Mouse (Mus musculus): ENCODE measurements around the gene Gm4553.
A peak's percentile ranks its signal among the peaks of the same experiment; 100 is the strongest.
"Not testable (repeated sequence)": the region's sequence is repeated elsewhere in the genome, so short reads cannot be mapped to it uniquely, and the experiment has no call there.

Gm4553 gene

GRCm38 (mm10) chr7:142165639-142166038 is at the start of gene Gm4553:
Gene Gm4553, minus strand, starts transcription at chr7:142165739.
- not testable (repeated sequence) for DNase-seq (ENCODE audit: low read depth, low spot score)

- not testable (repeated sequence) for DNase-seq (ENCODE audit: low read depth, low spot score)
Measured at GRCm38 (mm10) chr7:142212136-142212535, 46.6 kb upstream of the Gm4553 start.

- no peak for DNase-seq (ENCODE audit: low read depth, low spot score)
Measured at GRCm38 (mm10) chr7:142211559-142211958, 46.0 kb upstream of the Gm4553 start, which contains the start of gene Gm7579. Gene Gm7579, plus strand, starts transcription at chr7:142211859.

DNA sequence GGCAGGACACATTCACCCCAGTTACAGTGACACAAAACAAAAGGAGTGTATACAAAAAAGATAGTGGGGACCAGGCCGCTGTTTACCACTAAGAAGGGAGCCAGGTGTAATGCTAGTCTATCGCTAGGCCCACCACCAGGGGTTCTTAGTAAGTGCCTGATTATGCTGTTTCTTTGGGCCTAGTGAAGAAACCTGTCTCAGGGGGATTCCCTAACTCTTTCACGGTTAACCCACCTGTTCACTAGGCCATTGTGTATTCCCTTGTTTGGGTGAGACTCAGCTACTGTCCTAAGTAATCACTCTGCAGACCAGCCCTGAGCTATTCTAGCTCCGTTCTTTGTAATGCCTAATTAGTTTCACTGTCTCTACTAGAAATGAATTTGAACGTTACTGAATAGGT is 41.4 kb upstream of the Gm4553 start:
- not testable (repeated sequence) for DNase-seq (ENCODE audit: low read depth, low spot score)

DNA sequence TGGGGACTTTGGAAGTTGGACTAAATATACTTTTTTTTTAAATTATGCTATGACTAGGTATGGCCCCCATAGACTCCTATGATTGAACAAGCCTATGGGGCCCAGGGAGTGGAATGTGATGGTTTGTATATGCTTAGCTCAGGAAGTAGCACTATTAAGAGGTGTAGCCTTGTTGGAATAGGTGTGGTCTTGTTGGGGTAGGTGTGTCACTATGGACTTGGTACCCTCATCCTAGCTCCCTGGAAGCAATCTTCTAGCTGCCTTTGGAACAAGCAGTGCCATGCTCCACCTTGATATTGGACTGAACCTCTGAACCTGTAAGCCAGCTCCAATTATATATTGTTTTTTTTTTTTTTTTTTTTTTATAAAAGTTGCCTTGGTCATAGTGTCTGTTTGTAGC is 39.9 kb upstream of the Gm4553 start:
- no peak for DNase-seq (ENCODE audit: low read depth, low spot score)

- DNase-seq (ENCODE audit: low read depth, low spot score): no peak
Measured at GRCm38 (mm10) chr7:142201064-142201463, 35.5 kb upstream of the Gm4553 start, which contains the start of gene Krtap5-3. Gene Krtap5-3, plus strand, starts transcription at chr7:142201364.

DNA sequence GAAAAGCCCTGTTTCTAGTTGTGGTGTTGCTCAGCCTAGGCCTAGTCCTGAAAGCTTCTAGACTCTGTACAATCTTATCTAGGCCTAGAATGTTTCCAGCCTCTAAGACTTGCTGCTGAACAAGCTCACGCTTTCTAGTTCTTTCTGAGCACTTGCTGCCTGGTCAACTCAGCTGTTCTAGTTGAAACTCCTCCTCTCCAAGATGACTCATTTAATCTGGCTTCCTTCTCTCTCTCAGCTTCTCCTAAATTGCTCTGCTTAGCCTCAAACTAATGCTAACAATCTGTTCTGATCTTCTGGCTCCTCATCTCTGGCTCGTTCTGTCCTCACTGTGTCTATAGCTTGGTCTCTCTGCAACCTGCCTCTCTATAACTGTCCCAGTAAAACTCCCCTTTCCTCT is 33.2 kb upstream of the Gm4553 start:
- no peak for DNase-seq (ENCODE audit: low read depth, low spot score)

DNA sequence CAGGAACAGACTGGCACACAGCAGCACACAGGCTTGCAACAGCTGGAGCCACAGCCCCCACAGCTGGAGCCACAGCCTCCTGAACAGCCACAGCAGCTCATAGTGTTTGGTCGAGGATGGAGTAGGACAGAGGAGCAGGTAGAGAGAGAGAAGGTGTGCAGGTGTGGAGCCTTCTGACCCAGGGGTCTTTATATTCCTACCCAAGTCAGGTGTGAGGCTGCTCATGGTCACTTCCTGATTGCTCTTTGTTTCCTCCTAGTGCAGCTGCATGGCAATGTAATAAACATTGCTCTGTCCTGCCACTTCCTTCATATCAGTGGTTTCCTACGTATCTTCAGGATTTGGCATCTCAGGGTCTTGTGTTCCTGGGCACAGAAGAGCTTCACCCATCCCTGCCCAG is 24.8 kb upstream of the Gm4553 start, which contains the start of gene Gm10153:
Gene Gm10153 (minus strand): TSS at position 101 of the 400 bp plus-strand sequence.
- no peak for DNase-seq (ENCODE audit: low read depth, low spot score)

DNA sequence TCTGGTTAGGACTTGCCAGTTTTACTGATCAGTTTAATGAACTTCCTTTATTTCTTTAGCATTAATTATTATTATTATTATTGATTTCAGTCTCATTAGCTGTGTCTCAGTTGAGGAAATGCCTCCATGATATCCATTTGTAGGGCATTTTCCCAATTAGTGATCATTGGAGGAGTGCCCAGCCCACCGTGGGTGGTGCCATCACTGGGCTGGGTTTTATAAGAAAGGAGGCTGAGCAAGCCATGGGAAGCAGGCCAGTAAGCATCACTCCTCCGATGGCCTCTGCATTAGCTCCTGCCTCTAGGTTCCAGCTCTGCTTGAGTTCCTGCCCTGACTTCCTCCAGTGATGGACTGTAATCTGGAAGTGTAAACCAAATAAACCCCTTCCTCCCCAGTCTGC is 22.6 kb upstream of the Gm4553 start:
- DNase-seq (ENCODE audit: low read depth, low spot score): no peak

GRCm38 (mm10) chr7:142181021-142181420 is 15.5 kb upstream of the Gm4553 start:
- no peak for DNase-seq (ENCODE audit: low read depth, low spot score)

- no peak for DNase-seq (ENCODE audit: low read depth, low spot score)
Measured at GRCm38 (mm10) chr7:142178685-142179084, 13.1 kb upstream of the Gm4553 start.

GRCm38 (mm10) chr7:142175905-142176304 is 10.4 kb upstream of the Gm4553 start, which contains the start of gene Krtap5-2:
Gene Krtap5-2, minus strand, starts transcription at chr7:142176005.
- DNase-seq (ENCODE audit: low read depth, low spot score): not testable (repeated sequence)

DNA sequence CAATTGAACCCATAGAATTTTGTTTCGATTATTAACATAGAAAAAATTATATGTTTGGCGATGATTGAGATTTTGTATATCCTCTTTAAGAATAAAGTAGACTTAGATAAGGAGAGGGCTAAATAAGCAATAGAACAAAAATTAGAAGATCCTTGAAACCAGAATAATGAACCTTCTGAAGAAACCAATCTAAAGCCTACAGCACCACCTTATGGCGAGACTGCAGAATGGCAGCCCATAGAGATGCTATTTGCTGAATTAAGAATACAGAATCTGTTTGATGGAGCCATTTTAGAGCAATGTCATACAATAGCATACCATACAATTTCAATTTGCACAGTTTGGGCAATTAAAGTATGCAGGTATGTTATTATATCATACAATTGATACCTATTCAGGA is 4.3 kb upstream of the Gm4553 start:
- DNase-seq (ENCODE audit: low read depth, low spot score): no peak

GRCm38 (mm10) chr7:142159366-142159765 is 6.2 kb downstream of the Gm4553 start:
- no peak for DNase-seq (ENCODE audit: low read depth, low spot score)

- not testable (repeated sequence) for DNase-seq (ENCODE audit: low read depth, low spot score)
Measured at GRCm38 (mm10) chr7:142157013-142157412, 8.5 kb downstream of the Gm4553 start, which contains the start of gene Gm29735. Gene Gm29735, minus strand, starts transcription at chr7:142157113.

DNA sequence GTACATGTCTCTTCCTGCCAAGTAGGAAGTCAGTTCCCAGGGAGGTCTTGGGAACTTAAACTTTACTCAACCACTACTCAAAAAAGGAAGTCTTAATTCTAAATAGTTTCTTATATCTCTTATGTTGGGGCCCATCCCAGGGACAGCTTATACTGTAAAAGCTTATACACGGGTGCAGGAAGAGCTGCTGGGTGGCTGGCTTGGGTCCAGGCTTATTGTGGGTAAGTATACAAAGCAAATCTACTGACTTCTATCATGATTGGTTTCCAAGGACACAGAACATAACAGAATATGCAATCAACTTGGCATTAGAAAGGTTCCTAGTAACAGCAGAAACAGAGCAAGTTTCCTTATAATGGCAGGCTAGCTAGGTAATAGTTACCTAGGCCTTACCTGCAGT is 10.2 kb downstream of the Gm4553 start:
- no peak for DNase-seq (ENCODE audit: low read depth, low spot score)

- no peak for DNase-seq (ENCODE audit: low read depth, low spot score)
Measured at GRCm38 (mm10) chr7:142152191-142152590, 13.3 kb downstream of the Gm4553 start.

DNA sequence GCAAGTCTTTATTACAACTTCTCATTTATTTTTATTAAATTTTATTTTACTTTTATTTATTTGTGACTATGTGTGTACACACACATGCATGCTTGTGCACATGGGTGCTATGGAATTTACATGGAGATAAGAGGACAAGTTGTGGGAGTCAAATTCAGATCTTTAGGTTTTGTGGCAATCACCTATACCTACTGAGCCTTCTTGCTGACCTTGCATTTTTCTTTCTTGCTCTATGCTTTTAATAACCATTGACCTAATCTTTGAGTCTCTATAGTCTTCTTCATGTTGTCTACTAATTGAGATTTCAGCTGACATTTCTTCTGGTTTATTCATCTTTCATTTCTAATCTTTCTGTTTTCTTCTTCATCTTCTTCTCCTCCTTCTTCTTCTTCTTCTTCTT is 16.9 kb downstream of the Gm4553 start:
- DNase-seq (ENCODE audit: low read depth, low spot score): no peak

DNA sequence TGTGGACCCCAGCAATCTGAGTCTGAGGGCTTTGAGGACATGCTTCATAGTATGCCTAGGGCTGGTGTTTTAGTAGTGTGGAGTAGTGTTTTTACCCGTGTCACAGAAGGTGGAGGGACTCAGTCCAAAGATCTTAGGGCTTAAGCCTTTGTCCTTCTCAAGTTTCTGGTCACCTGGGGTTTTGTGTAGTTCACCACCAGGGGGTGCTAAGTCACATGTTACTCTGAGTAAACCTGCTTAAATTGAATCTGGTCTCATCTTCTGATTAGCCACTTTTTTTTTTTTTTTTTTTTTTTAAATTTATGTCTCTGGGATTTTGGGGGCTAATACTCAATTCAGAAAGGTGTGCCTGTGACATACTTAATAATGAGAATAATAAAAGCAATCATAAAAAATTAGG is 19.5 kb downstream of the Gm4553 start:
- peak; percentile 40 for DNase-seq (ENCODE audit: low read depth, low spot score)

DNA sequence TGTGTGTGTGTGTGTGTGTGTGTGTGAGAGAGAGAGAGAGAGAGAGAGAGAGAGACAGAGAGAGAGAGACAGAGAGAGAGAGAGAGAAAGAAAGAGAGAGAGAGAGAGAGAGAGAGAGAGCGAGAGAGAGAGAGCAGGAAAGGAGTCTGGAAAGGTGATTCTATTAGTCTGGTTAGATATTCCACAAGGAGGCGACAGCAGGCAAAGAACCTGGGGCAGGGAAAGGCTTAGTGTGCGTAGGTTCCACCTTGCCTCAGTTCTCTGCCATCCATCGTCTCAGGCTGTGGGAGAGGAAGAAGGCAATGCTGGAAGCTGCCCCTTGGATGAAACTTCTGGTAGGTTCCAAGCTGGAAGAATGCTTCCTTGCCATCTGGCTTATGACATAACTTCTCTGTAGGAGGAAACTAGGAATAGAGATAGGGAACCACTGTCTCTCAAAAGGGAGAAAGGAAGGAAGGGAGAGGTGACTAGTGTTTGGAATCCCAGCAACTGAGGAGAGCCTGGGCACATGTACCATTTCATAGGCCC is 20.1 kb downstream of the Gm4553 start:
- no peak for DNase-seq (ENCODE audit: low read depth, low spot score)

DNA sequence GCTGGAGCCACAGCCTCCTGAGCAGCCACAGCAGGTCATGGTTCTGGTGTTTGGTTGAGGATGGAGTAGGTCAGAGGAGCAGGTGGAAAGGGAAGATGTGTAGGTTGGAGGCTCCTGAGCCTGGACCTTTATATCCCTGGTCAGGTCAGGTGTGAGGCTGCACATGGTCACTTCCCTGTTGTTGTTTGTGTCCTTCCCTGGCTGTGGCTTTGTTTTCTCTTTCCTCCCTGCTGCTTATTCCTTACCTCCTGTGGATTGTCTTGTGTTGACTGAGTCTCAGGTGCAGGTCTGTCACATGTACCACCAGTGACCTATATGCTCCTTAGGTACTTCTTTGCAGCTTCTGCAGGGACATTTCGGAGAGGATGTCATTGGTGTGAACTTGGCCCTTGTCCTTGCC is 21.0 kb downstream of the Gm4553 start, which contains the start of gene Gm45337:
Gene Gm45337 (minus strand): TSS at position 101 of the 400 bp plus-strand sequence.
- DNase-seq (ENCODE audit: low read depth, low spot score): no peak

DNA sequence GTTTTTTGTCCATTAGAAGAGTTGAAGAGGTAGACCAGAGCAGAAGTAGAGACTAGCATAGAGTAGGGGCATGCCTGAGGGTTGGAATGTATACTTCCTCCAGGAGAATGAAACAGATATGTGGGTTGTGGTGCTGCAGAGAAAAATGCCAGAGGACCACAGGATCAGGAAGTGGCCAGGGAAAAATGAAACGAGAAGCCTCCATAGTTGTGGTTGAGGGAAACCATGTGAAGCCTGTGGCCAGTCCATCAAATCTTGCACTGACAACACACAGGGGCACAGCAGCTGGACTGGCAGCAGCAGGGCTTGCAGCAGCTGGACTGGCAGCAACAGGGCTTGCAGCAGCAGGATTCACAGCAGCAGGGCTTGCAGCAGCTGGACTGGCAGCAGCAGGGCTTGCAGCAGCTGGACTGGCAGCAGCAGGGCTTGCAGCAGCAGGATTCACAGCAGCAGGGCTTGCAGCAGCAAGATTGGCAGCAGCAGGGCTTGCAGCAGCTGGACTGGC is 22.0 kb downstream of the Gm4553 start:
- not testable (repeated sequence) for DNase-seq (ENCODE audit: low read depth, low spot score)

GRCm38 (mm10) chr7:142140696-142141095 is 24.8 kb downstream of the Gm4553 start:
- no peak for DNase-seq (ENCODE audit: low read depth, low spot score)
